Mouse (Mus musculus) CD4-positive, CD25-positive, alpha-beta regulatory T cell, adult 4 months (primary cell): ENCODE results near the gene Olfr774. TPM values are rescaled to one million over a fixed set of nuclear protein-coding genes. Genes with fewer than 3 reads are reported as not detected.
"Not testable (repeated sequence)": the region's sequence is repeated elsewhere in the genome, so short reads cannot be mapped to it uniquely, and the experiment has no call there.

Experiments
- ATAC-seq: one replicate; pipeline ENCODE4 v1.8.0; 2017
- polyA plus RNA-seq, 2 experiments: library from polyadenylated mRNA; unstranded; fragments of 100-300 nt; shearing (Covaris generic); gene quantifications; one replicate each; pipeline ENCODE4 v1.2.1; 2017

Olfr774 gene
- polyA plus RNA-seq, result not detected

DNA sequence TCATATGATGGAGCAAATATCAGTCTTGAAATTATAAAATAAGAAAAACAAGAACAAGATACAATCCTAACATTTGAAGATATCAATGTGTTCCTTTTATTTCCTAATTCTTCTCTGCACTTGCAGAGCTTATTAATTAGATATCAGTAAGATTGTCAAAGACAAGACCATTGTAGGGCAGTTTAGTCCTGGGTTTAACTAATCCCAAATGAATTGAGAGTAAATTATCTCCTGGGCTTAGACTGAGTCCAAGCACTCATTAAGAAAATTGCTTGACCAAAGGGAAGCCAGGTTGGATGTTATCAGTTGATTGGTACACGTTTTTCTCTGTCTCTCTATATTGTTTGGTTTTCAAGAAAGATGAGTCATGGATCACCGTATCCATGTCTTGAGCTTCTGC lies at the start of gene Olfr774:
Gene Olfr774 (plus strand): TSS at position 301 of the 400 bp plus-strand sequence.
- ATAC-seq, result no peak

GRCm38 (mm10) chr10:129187319-129187718 lies 48.7 kb upstream of the Olfr774 start, which contains the start of gene Olfr773:
Olfr773 (minus strand) TSS chr10:129187419.
- ATAC-seq, result not testable (repeated sequence)

GRCm38 (mm10) chr10:129230737-129231136 lies 5.3 kb upstream of the Olfr774 start:
- no peak for ATAC-seq

- ATAC-seq, result no peak
Measured at GRCm38 (mm10) chr10:129248112-129248511, 12.1 kb downstream of the Olfr774 start, which contains the start of gene Olfr775. Olfr775 (plus strand) TSS chr10:129248412.

DNA sequence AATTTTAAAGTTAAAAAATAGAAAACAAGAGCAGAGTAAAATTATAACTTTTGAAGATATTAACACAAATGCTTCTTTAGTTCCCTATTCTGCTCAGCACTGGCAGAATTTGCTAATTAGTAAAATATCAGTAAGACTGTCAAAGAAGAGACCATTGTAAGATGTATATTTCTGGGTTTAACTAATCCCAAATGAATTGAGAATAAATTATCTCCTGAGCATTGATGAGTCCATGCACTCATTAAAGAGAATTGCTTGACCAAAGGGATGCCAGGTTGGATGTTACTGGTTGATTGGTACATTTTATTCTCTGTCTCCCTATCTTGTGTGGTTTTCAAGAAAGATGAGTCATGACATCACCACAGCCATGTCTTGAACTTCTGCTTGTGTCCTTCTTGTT lies 22.8 kb downstream of the Olfr774 start, which contains the start of gene Olfr776:
Gene Olfr776 (plus strand): TSS at position 301 of the 400 bp plus-strand sequence.
- no peak for ATAC-seq

DNA sequence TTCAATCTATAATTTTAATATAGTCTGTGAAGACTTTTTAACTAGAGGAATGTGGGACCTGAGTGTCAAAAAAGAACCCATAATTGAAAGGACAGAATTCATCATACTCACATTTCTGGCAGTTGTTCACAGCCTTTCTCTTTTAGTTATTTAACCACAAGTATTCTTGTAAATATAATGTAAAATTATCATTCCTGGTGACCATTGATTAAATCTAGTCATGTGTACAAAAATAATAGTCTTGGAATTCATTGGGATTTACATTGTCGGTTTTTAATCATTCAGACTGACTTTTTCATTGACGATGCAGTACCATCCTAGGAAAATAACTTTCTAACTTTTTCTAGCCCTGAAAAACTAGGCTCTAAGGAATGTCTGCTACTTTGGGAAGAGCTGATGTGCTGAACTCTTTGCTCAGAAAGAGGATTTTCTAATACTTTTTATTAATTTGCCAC lies 35.1 kb downstream of the Olfr774 start, which contains the start of gene Olfr777:
Gene Olfr777 (minus strand): TSS at position 405 of the 455 bp plus-strand sequence.
- ATAC-seq, result no peak

Other genes starting within 250 kb of the Olfr774 start
- not detected for gene Olfr9, start 246.8 kb upstream of the Olfr774 start, polyA plus RNA-seq
- gene Olfr763, start 225.4 kb upstream of the Olfr774 start, polyA plus RNA-seq, result not detected
- not detected for gene Olfr764-ps1, start 196.3 kb upstream of the Olfr774 start, polyA plus RNA-seq
- gene Olfr765, start 186.2 kb upstream of the Olfr774 start, polyA plus RNA-seq, result not detected
- under 1 TPM in 1 of 2 experiments, not detected in 1; 0.11 TPM for gene Olfr766-ps1, start 167.2 kb upstream of the Olfr774 start, polyA plus RNA-seq
- under 1 TPM in 1 of 2 experiments, not detected in 1; 0.17 TPM for gene Olfr767, start 153.3 kb upstream of the Olfr774 start, polyA plus RNA-seq
- not detected for gene Olfr768, start 136.8 kb upstream of the Olfr774 start, polyA plus RNA-seq
- gene Olfr769, start 118.3 kb upstream of the Olfr774 start, polyA plus RNA-seq, result not detected
- not detected for gene Olfr770, start 97.2 kb upstream of the Olfr774 start, polyA plus RNA-seq
- gene Olfr771, start 71.5 kb upstream of the Olfr774 start, polyA plus RNA-seq, result not detected
- gene Olfr772, start 58.3 kb upstream of the Olfr774 start, polyA plus RNA-seq, result not detected
- gene Olfr773, start 48.8 kb upstream of the Olfr774 start, polyA plus RNA-seq, result not detected
- gene Olfr775, start 12.2 kb downstream of the Olfr774 start, polyA plus RNA-seq, result not detected
- gene Olfr776, start 22.9 kb downstream of the Olfr774 start, polyA plus RNA-seq, result not detected
- not detected for gene Olfr777, start 35.3 kb downstream of the Olfr774 start, polyA plus RNA-seq
- gene Olfr780, start 81.9 kb downstream of the Olfr774 start, polyA plus RNA-seq, result not detected
- not detected for gene Olfr781, start 92.7 kb downstream of the Olfr774 start, polyA plus RNA-seq
- not detected for gene Olfr782, start 112.6 kb downstream of the Olfr774 start, polyA plus RNA-seq
- under 1 TPM in 1 of 2 experiments, not detected in 1; 0.09 TPM for gene Olfr784, start 147.9 kb downstream of the Olfr774 start, polyA plus RNA-seq
- gene Olfr785, start 169.2 kb downstream of the Olfr774 start, polyA plus RNA-seq, result under 1 TPM in 1 of 2 experiments, not detected in 1; 0.19 TPM
- not detected for gene Olfr786, start 191.1 kb downstream of the Olfr774 start, polyA plus RNA-seq
- under 1 TPM in 1 of 2 experiments, not detected in 1; 0.24 TPM for gene Olfr787, start 225.7 kb downstream of the Olfr774 start, polyA plus RNA-seq
- gene Olfr788, start 234.8 kb downstream of the Olfr774 start, polyA plus RNA-seq, result not detected
- gene Olfr789, start 248.5 kb downstream of the Olfr774 start, polyA plus RNA-seq, result not detected